Mouse (Mus musculus) heart, embryonic 15.5 days (tissue): ENCODE data around the gene Cep19. TPM values are rescaled to one million over a fixed set of nuclear protein-coding genes. Genes with fewer than 3 reads are reported as not detected.
"Not testable (repeated sequence)": the region's sequence is repeated elsewhere in the genome, so short reads cannot be mapped to it uniquely, and the experiment has no call there.

ENCODE experiments used
- ATAC-seq: fragments of 200-750 bp; cut with Nextera tagmentation; replicated peaks from 2 replicates; pipeline ENCODE4 v1.8.0; 2017; ENCODE audit warnings: low read depth, moderate TSS enrichment; ENCODE audit not compliant: insufficient number of reproducible peaks, insufficient read depth, low FRiP score
- H3K27ac ChIP-seq: fragments of 300-500 bp; sonication (generic); 2 replicates; pipeline ENCODE4 v1.5.1; 2015; ENCODE audit warnings: mild to moderate bottlenecking, inconsistent platforms
- H3K27me3 ChIP-seq: fragments of 300-500 bp; sonication (generic); 2 replicates; pipeline ENCODE4 v1.6.1; 2015; ENCODE audit warnings: inconsistent platforms
- H3K36me3 ChIP-seq: fragments of 300-500 bp; sonication (generic); 2 replicates; pipeline ENCODE4 v1.6.1; 2015; ENCODE audit warnings: mild to moderate bottlenecking, inconsistent platforms
- H3K4me1 ChIP-seq: fragments of 300-500 bp; sonication (generic); replicated peaks from 2 replicates; pipeline ENCODE4 v1.6.1; 2015; ENCODE audit warnings: inconsistent platforms
- H3K4me2 ChIP-seq: fragments of 300-500 bp; sonication (generic); 2 replicates; pipeline ENCODE4 v1.6.1; 2015; ENCODE audit warnings: inconsistent platforms, mild to moderate bottlenecking, moderate library complexity
- H3K4me3 ChIP-seq: fragments of 300-500 bp; sonication (generic); 2 replicates; pipeline ENCODE4 v1.5.1; 2015; ENCODE audit warnings: mild to moderate bottlenecking, inconsistent platforms
- H3K9ac ChIP-seq: fragments of 300-500 bp; sonication (generic); 2 replicates; pipeline ENCODE4 v1.6.1; 2015; ENCODE audit warnings: mild to moderate bottlenecking, inconsistent platforms
- H3K9me3 ChIP-seq: fragments of 300-500 bp; sonication (generic); replicated peaks from 2 replicates; pipeline ENCODE4 v1.6.1; 2016; ENCODE audit warnings: inconsistent platforms
- WGBS: fragments of 180-500 bp; shearing (Covaris S2); methylation state at CpG from one replicate; pipeline ENCODE4 v1.1.7; 2015; ENCODE audit warnings: mixed read lengths; 5-methylcytosine and 5-hydroxymethylcytosine counted together
- polyA plus RNA-seq: library from polyadenylated mRNA; unstranded; fragments of >200 nt; fragmentation: Nextera tagmentation; extraction: Ambion mirVana; gene quantifications from 2 replicates; pipeline ENCODE4 v1.2.1, GENCODE M21; 2015

The Cep19 gene
- 19.1 and 19.2 TPM in 2 replicates for polyA plus RNA-seq

- peak; percentile 95 for ATAC-seq
- peak within 1 kb of the TSS; percentile 85 for H3K27ac ChIP-seq
- H3K4me2 ChIP-seq: peak within 1 kb of the TSS; percentile 76
- H3K4me1 ChIP-seq: peaks cover 15% of the 10 kb centered on the region
- H3K9ac ChIP-seq: peak within 1 kb of the TSS; percentile 78
- WGBS: under 1% methylated on average over 34 of the region's 34 CpGs
- H3K27me3 ChIP-seq: no peaks in the 10 kb centered on the region
- no peaks in the 10 kb centered on the region for H3K9me3 ChIP-seq
- peak within 1 kb of the TSS; percentile 74 for H3K4me3 ChIP-seq
- H3K36me3 ChIP-seq: peaks cover 12% of the 10 kb centered on the region
Observed at GRCm38 (mm10) chr16:32099638-32100150, at the start of gene Cep19, which contains the start of gene Pigx. Gene Cep19 (plus strand): TSS chr16:32099800. Gene Pigx (minus strand): TSS chr16:32099740.

DNA sequence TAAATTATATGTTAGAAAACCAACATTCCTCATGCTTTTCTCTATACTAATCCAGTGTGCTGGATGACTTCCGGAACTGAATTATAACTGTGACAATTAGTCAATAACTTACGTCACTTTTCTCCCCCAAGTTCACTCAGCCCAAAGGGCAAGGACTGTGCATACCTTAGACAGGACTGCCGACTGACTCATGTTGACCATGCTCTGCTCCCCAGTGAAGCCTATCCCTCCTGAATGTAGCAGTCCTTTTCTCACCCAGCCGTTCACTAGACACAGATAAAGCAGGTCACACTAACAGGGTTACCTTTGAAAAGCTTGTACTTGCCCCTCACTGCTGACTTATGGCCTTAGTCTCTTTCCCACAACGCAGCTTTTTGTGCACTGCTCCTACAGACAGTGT, 40.8 kb upstream of the Cep19 start:
- H3K9me3 ChIP-seq: no peaks in the 10 kb centered on the region
- peaks cover 10% of the 10 kb centered on the region for H3K4me1 ChIP-seq
- no peak overlapping the region for H3K4me2 ChIP-seq
- no peak overlapping the region for H3K27ac ChIP-seq
- no peaks in the 10 kb centered on the region for H3K27me3 ChIP-seq
- no peak for ATAC-seq
- WGBS: 64% methylated on average over 5 of the region's 5 CpGs
- no peaks in the 10 kb centered on the region for H3K36me3 ChIP-seq
- no peak overlapping the region for H3K9ac ChIP-seq
- H3K4me3 ChIP-seq: no peak overlapping the region

- Histone ChIP-seq H3K4me2 (no peak overlapping the region), H3K27ac (no peak overlapping the region), H3K4me1 (peaks cover 12% of the 10 kb centered on the region), H3K36me3 (no peaks in the 10 kb centered on the region), H3K9ac (no peak overlapping the region), H3K9me3 (no peaks in the 10 kb centered on the region), H3K4me3 (no peak overlapping the region), H3K27me3 (no peaks in the 10 kb centered on the region)
- WGBS: 62% methylated on average over 6 of the region's 6 CpGs
- no peak for ATAC-seq
Observed at GRCm38 (mm10) chr16:32059840-32060523, 39.6 kb upstream of the Cep19 start.

GRCm38 (mm10) chr16:32062226-32062625, 37.4 kb upstream of the Cep19 start:
- Histone ChIP-seq H3K9ac (no peak overlapping the region), H3K27me3 (no peaks in the 10 kb centered on the region), H3K36me3 (no peaks in the 10 kb centered on the region), H3K4me2 (no peak overlapping the region), H3K4me3 (no peak overlapping the region), H3K4me1 (peaks cover 32% of the 10 kb centered on the region), H3K27ac (no peak overlapping the region), H3K9me3 (no peaks in the 10 kb centered on the region)
- ATAC-seq: no peak
- 50% methylated on average over 2 of the region's 2 CpGs for WGBS

DNA sequence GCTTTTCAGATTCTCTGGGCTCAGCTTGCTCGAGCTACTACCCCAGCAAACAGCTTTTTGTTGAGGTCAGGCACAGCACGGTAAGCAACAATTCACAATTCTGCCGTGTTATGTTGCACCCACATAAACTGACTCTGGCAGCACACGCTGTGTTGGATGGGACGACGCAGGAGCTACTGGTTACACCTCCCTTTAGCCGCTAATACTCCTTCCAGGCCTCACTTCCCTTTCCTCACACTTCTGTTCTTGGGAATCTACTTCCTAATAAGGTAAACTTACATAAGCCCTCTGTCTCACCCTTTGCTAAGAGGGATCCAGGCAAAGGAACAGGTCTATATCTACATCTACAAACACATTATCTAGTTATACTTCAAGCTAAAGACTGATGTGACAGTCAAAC, 35.7 kb upstream of the Cep19 start:
- peaks cover 40% of the 10 kb centered on the region for H3K4me1 ChIP-seq
- H3K27ac ChIP-seq: no peak overlapping the region
- 53% methylated on average over 7 of the region's 7 CpGs for WGBS
- no peak overlapping the region for H3K9ac ChIP-seq
- no peaks in the 10 kb centered on the region for H3K27me3 ChIP-seq
- no peak overlapping the region for H3K4me2 ChIP-seq
- H3K36me3 ChIP-seq: no peaks in the 10 kb centered on the region
- H3K9me3 ChIP-seq: no peaks in the 10 kb centered on the region
- ATAC-seq: no peak
- no peak overlapping the region for H3K4me3 ChIP-seq

GRCm38 (mm10) chr16:32066899-32067298, 32.7 kb upstream of the Cep19 start:
- no peak overlapping the region for H3K9ac ChIP-seq
- WGBS: 100% methylated on average over 1 of the region's 1 CpGs
- ATAC-seq: no peak
- no peak overlapping the region for H3K4me2 ChIP-seq
- H3K4me1 ChIP-seq: peaks cover 45% of the 10 kb centered on the region
- no peak overlapping the region for H3K27ac ChIP-seq
- no peaks in the 10 kb centered on the region for H3K36me3 ChIP-seq
- no peaks in the 10 kb centered on the region for H3K27me3 ChIP-seq
- H3K9me3 ChIP-seq: no peaks in the 10 kb centered on the region
- H3K4me3 ChIP-seq: no peak overlapping the region

DNA sequence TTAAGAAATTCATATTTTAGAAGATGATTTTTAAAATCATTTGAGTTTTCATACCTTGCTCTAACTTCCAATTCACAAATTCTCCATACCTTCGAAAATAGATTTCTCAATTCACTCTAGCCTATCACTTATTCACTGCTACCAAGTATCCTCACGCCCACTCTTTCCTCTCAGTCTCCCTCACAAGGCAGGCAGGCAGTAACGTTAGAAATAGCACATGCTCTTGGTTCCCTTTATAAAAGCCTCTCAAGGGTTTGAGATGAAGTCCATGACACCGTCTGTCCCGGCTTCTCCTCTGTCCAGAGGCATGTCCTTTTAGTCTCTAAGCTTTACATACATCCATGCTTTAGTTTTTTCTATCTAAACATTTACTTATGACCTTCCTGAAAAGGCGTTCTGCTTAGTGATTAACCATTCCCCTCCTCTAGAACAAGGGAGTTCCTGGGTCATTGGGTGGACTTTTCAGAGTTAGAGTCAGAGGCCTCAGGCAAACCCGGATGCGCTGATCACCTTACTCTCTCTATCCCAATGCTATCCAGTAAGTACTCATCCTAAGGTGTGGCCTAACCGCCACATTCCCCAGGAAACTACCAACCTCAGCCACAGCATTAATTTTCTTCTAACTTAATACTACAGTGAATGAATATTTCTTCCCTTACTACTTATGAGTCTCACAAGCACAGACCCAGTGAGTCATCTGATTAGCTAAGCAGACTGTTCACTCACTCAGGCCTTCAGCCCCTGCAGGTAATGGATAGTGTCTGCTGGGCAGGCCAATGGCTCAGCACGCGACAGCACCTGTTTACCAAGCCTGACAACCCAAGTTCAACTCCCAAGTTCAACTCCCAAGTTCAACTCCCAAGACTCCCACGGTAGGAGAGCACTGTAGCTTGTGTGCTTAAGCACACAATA, 31.0 kb upstream of the Cep19 start:
- Histone ChIP-seq H3K4me1 (peaks cover 37% of the 10 kb centered on the region), H3K27ac (no peak overlapping the region)
- WGBS: 67% methylated on average over 12 of the region's 12 CpGs

DNA sequence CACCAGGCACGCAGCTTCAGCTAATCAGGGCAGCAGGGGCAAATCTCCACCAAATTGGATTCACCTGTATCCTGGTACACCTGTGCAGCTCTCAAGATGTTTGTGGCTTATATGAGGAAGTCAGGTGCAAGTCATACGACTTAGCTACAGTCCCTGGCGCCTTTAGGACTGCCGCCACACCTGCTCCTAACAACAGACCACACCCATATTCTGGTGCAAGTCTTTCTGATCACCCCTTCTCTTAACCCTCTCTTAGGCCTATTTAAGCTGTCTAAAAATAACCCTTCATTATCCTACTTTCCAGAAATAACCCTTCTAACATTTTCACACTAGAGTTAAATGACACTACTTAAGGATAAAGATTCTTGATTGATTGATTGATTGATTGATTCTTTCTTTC, 29.5 kb upstream of the Cep19 start:
- not testable (repeated sequence) for H3K9me3 ChIP-seq, H3K4me2 ChIP-seq, H3K27me3 ChIP-seq, H3K4me3 ChIP-seq, H3K9ac ChIP-seq, H3K27ac ChIP-seq, H3K36me3 ChIP-seq, ATAC-seq
- peaks cover 33% of the 10 kb centered on the region for H3K4me1 ChIP-seq
- 36% methylated on average over 4 of the region's 4 CpGs for WGBS

More for the DNA sequence above, 31.0 kb upstream of the Cep19 start:
- Histone ChIP-seq H3K4me2 (no peak overlapping the region), H3K4me3 (no peak overlapping the region), H3K9me3 (no peaks in the 10 kb centered on the region), H3K9ac (no peak overlapping the region), H3K36me3 (no peaks in the 10 kb centered on the region), H3K27me3 (no peaks in the 10 kb centered on the region)
- no peak for ATAC-seq

DNA sequence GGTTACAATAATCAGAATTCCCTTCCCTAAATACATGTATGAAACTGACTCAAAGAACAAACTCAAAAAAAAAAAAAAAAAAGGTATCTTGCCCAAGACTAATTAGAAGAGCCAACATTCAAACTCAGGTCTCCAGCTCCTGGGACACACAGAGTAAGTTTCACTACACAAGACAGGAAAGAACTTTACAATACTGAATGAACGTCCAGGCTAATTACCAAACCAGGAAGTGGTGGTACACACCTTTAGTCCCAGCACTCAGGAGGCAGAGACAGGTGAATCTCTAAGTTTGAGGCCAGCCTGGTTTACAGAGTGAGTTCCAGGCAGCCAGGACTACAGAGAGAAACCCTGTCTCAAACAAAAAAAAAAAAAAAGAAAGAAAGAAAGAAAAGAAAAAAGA, 23.8 kb upstream of the Cep19 start:
- peaks cover 25% of the 10 kb centered on the region for H3K4me1 ChIP-seq
- H3K9ac ChIP-seq: no peak overlapping the region
- H3K4me2 ChIP-seq: no peak overlapping the region
- no peaks in the 10 kb centered on the region for H3K27me3 ChIP-seq
- H3K9me3 ChIP-seq: no peaks in the 10 kb centered on the region
- no peak overlapping the region for H3K4me3 ChIP-seq
- H3K27ac ChIP-seq: no peak overlapping the region
- WGBS: 56% methylated on average over 1 of the region's 1 CpGs
- H3K36me3 ChIP-seq: no peaks in the 10 kb centered on the region
- ATAC-seq: no peak

GRCm38 (mm10) chr16:32076406-32076805, 23.2 kb upstream of the Cep19 start:
- peak overlapping the region; percentile 60 for H3K4me2 ChIP-seq
- H3K4me1 ChIP-seq: peaks cover 25% of the 10 kb centered on the region
- H3K4me3 ChIP-seq: no peak overlapping the region
- no peak overlapping the region for H3K9ac ChIP-seq
- ATAC-seq: no peak
- H3K36me3 ChIP-seq: no peaks in the 10 kb centered on the region
- H3K27ac ChIP-seq: no peak overlapping the region
- H3K27me3 ChIP-seq: no peaks in the 10 kb centered on the region
- 35% methylated on average over 3 of the region's 3 CpGs for WGBS
- no peaks in the 10 kb centered on the region for H3K9me3 ChIP-seq

DNA sequence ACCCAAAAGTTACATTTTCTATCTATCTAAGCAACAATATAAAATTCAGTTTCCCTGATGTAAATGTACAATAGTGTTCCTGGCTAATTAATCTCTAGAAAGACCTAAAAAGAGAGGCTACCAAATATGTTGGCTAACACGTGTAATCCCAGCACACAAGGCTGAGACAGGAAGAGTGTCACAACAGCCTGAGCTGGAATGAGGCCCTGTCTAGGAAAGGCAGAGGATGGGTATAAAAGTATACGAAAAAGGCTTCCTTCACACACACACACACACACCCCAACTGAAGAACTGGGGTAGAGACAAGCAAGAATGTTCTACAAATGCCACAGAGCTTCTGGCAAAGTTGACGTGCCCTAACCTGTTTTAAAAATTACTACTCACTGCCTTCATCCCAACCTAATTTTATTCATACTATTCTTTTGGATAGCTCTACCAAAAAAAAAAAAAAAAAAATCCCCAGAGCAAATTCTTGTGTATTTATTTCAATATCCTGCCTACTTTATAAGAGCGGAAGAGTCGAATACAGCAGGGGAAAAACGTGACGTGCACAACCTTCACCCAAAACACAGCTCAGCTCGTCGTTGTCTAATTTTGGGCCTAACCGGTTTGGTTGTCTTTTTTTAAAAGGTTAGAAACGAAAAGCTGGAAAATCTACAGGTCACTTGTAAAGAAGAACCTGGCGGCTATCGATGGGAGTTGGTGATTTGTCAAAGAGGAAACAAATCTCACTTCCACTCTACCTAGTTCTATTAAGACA, 21.8 kb upstream of the Cep19 start:
- Histone ChIP-seq H3K27ac (peak overlapping the region; percentile 98), H3K4me1 (peaks cover 25% of the 10 kb centered on the region), H3K9me3 (no peaks in the 10 kb centered on the region), H3K36me3 (no peaks in the 10 kb centered on the region), H3K4me3 (peak overlapping the region; percentile 100), H3K4me2 (peak overlapping the region; percentile 60), H3K27me3 (no peaks in the 10 kb centered on the region), H3K9ac (peak overlapping the region; percentile 99)
- WGBS: 3% methylated on average over 13 of the region's 13 CpGs
- no peak for ATAC-seq
